Mouse (Mus musculus): ENCODE results near the gene Plscr3.

GRCm38 (mm10) chr11:69876186-69876585 lies 30.0 kb downstream of the Plscr3 start:
- TF ChIP-seq CTCF (IDR thresholded peaks at IDR 0.05; ENCODE audit: low read depth, low read length) (no peak), POLR2A (IDR thresholded peaks at IDR 0.05; ENCODE audit: extremely low read depth, insufficient read depth, low read length) (no peak)
